Mouse (Mus musculus) C2C12 (cell line): ENCODE measurements around the gene Asrgl1.

Experiments
- CTCF ChIP-seq: IDR thresholded peaks from one replicate; pipeline ENCODE4 v1.5.1; 2011; ENCODE audit not compliant: control insufficient read depth, insufficient read depth, insufficient read length
- MAX ChIP-seq: IDR thresholded peaks from one replicate; pipeline ENCODE4 v1.6.1; 2011; ENCODE audit warnings: mild to moderate bottlenecking, control low read depth
- MYOG ChIP-seq: IDR thresholded peaks from one replicate; pipeline ENCODE4 v1.6.1; 2011; ENCODE audit not compliant: control insufficient read depth, insufficient read length; ENCODE audit errors: extremely low read depth

GRCm38 (mm10) chr19:9119655-9120425 is 15.6 kb downstream of the Asrgl1 start:
- no peak for TF ChIP-seq CTCF
- no peak for TF ChIP-seq MYOG
- TF ChIP-seq MAX: no peak
